Mouse (Mus musculus): ENCODE measurements around the gene Pitx2.

The Pitx2 gene

DNA sequence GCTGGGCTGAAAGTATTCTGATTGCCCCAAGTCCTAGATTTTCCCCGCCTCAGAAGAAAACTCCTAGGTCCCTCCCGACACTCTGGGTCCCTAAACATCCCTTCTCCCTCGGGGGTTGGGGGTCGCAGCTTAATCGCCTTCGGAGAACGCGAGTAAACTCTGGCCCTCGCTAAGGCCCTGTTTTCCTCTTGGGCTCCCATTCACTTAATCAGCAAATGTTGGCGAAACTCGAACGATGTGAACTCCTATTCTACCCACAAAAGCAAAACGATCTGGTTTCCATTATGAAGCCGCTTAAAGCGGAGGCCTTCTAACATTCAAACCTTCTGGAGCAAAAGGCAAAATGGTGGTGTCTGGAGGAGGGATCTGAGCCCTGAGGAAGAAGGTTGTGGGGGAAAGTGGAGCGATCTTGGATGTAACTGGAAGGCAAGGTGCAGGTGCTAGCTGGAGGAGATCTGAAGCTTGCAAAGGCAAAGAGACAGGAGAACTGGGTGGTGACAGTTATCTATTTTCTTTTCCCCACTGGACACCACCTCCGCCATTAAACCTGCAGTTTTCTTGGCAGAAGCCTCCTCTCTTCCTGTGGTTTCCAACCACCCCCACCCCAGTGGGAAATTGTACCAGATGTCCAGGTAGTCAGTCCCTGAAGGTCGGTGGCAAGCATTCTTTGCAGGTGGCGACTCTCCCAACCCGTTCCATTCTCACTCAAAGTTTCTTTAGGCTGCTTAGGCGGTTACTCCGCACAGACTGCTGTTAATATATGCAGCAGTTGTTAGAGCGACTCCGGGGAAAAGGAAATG, 7.8 kb downstream of the Pitx2 start:
- Histone ChIP-seq H3K36me3 (ENCODE audit: control insufficient read depth, insufficient read depth, low read length, poor library complexity, severe bottlenecking) (no peaks in the 10 kb centered on the region), H3K27me3 (ENCODE audit: control insufficient read depth, insufficient read depth, low read length, poor library complexity, severe bottlenecking) (peaks cover 6% of the 10 kb centered on the region)
- no peak for DNase-seq (ENCODE audit: low read depth, low spot score)

DNA sequence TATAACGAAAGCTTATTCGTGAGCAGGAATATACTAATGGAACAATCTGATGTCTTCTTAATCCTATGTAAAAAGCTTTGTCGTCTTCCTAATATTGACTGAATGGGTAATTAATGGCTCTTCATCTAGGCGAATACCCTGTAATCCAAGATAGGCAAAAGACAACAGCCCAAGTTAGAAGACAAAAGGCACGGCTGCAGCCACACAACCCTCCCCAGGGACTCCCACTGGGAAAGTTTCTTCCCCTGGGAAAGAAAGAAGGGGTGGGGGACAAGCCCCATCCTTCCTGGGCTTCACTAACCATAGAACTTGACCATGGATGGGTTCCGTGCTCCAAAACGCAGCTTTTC, 8.3 kb downstream of the Pitx2 start:
- H3K36me3 ChIP-seq (ENCODE audit: control insufficient read depth, insufficient read depth, low read length, poor library complexity, severe bottlenecking) = no peaks in the 10 kb centered on the region
- peaks cover 6% of the 10 kb centered on the region for H3K27me3 ChIP-seq (ENCODE audit: control insufficient read depth, insufficient read depth, low read length, poor library complexity, severe bottlenecking)
- no peak for DNase-seq (ENCODE audit: low read depth, low spot score)

GRCm38 (mm10) chr3:129208421-129208820, 8.7 kb downstream of the Pitx2 start:
- Histone ChIP-seq H3K36me3 (ENCODE audit: control insufficient read depth, insufficient read depth, low read length, poor library complexity, severe bottlenecking) (no peaks in the 10 kb centered on the region), H3K27me3 (ENCODE audit: control insufficient read depth, insufficient read depth, low read length, poor library complexity, severe bottlenecking) (peaks cover 6% of the 10 kb centered on the region)
- no peak for DNase-seq (ENCODE audit: low read depth, low spot score)

DNA sequence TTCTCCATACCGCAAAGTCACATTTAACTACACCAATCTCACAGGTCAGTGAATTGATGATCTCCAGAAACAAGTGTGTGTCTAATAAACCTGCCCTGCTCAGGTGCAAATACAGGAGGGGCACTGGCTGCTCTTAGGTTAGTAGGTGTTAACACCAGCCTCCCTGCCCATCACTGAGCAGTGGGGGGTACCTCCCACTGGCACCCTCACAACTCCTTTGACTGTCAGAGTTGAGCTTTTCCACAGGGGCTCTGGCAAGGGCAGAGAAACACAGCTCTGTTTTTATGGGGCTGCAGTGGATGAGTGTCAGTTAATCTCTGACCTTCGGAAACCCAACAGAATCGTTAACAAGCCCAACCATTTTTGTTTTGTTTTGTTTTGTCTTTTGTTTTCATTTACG, 9.6 kb downstream of the Pitx2 start:
- DNase-seq (ENCODE audit: low read depth, low spot score) = no peak
- Histone ChIP-seq H3K36me3 (ENCODE audit: control insufficient read depth, insufficient read depth, low read length, poor library complexity, severe bottlenecking) (no peaks in the 10 kb centered on the region), H3K27me3 (ENCODE audit: control insufficient read depth, insufficient read depth, low read length, poor library complexity, severe bottlenecking) (peaks cover 6% of the 10 kb centered on the region)

DNA sequence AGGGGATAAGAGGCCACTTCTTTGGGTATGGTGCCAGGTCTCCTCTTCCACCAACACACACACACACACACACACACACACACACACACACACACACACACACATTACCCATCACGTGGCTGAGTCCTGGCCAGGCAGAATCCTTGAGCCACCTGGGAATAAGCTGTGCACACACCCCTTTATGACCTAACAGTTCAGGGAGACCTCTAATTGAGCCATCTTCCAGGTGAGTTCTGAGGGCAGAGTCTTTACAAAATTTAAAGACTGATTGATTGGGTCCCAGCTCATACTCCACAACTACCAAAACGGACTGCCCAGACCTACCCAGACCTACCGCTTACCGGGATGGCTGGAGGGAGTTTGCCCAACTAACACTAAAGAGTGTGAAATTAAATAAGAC, 10.1 kb downstream of the Pitx2 start:
- Histone ChIP-seq H3K36me3 (ENCODE audit: control insufficient read depth, insufficient read depth, low read length, poor library complexity, severe bottlenecking) (no peaks in the 10 kb centered on the region), H3K27me3 (ENCODE audit: control insufficient read depth, insufficient read depth, low read length, poor library complexity, severe bottlenecking) (peaks cover 6% of the 10 kb centered on the region)
- DNase-seq (ENCODE audit: low read depth, low spot score) = no peak

DNA sequence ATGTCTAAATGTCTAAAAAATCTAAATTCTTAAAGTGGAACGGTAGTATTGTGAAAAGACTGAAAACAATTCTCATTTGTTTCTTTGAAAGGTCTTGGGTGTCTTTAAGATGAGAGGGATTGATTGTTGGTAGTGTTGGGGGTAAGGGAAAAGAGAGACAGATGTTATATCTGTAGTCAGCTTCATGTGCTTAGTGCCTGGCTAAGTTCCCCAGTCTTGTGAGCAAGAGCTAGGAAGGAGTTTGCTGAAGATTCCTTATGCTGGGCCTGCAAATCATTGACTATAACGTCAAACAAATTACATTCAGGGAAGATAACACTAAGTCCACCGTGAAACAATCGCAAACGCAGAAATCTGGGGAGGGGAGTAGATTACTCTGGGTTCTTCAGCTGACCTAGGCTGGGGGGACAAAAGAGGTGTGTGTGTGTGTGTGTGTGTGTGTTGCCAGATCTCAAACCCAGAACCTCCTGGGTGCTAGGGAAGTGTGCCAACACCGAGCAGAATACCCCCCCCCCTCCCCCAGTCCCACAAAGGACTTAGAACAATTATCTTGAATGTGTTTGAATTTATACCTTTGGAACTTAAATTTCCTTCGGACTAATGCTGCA, 12.5 kb downstream of the Pitx2 start:
- Histone ChIP-seq H3K27me3 (ENCODE audit: control insufficient read depth, insufficient read depth, low read length, poor library complexity, severe bottlenecking) (peaks cover 4% of the 10 kb centered on the region), H3K36me3 (ENCODE audit: control insufficient read depth, insufficient read depth, low read length, poor library complexity, severe bottlenecking) (no peaks in the 10 kb centered on the region)
- no peak for DNase-seq (ENCODE audit: low read depth, low spot score)

GRCm38 (mm10) chr3:129212807-129213206, 13.1 kb downstream of the Pitx2 start:
- DNase-seq (ENCODE audit: low read depth, low spot score) = no peak
- H3K27me3 ChIP-seq (ENCODE audit: control insufficient read depth, insufficient read depth, low read length, poor library complexity, severe bottlenecking) = peaks cover 7% of the 10 kb centered on the region
- H3K36me3 ChIP-seq (ENCODE audit: control insufficient read depth, insufficient read depth, low read length, poor library complexity, severe bottlenecking) = no peaks in the 10 kb centered on the region

GRCm38 (mm10) chr3:129213633-129214145, 14.0 kb downstream of the Pitx2 start:
- H3K36me3 ChIP-seq (ENCODE audit: control insufficient read depth, insufficient read depth, low read length, poor library complexity, severe bottlenecking) = no peaks in the 10 kb centered on the region
- DNase-seq (ENCODE audit: low read depth, low spot score) = peak; percentile 63

DNA sequence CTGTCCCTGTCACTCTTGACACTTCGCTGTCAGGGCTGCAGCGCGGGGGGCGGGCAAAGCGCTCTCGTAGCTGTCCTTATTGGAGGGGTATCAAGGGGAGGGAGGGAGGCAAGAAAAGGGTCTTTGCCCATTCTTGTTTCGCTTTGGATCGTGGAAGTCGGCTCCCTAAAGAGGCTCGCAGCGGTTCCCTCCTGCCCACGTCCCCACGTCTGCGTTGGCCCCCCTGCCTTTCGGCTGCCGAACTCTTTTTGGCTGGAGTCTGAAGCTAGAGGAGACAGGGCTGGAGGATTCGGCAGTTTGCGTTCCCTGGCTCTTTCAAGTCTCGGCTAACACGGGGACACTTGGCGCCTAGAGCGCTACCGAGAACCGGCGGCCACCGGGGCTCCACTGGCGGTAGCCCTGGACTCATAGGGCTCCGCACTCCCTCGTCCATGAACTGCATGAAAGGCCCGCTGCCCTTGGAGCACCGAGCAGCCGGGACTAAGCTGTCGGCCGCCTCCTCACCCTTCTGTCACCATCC, 14.5 kb downstream of the Pitx2 start:
- DNase-seq (ENCODE audit: low read depth, low spot score) = peak; percentile 16
- Histone ChIP-seq H3K36me3 (ENCODE audit: control insufficient read depth, insufficient read depth, low read length, poor library complexity, severe bottlenecking) (no peaks in the 10 kb centered on the region), H3K27me3 (ENCODE audit: control insufficient read depth, insufficient read depth, low read length, poor library complexity, severe bottlenecking) (peaks cover 8% of the 10 kb centered on the region)

More at GRCm38 (mm10) chr3:129213633-129214145, 14.0 kb downstream of the Pitx2 start:
- H3K27me3 ChIP-seq (ENCODE audit: control insufficient read depth, insufficient read depth, low read length, poor library complexity, severe bottlenecking) = peaks cover 6% of the 10 kb centered on the region

DNA sequence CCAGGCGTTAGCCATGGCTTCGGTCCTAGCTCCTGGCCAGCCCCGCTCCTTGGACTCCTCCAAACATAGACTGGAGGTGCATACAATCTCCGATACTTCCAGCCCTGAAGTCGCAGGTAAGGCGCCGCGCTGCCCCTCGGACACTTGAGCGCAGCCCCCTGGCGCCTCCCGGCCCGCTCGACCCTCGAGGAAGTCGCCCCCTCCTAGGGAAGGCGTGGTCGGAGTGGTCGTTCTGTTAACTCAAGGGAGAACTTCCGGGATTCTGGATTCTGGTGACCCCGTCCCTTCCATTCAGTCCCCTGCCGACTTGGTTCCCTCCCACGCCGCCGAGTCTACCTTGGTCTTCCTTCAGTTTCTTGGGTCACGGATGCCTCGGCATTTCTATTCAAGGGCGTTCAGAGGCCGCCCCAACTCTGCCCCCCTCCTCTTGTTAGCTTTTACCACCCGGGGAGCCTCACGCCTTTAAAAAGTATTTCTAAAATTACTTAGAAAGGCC, 15.0 kb downstream of the Pitx2 start:
- Histone ChIP-seq H3K27me3 (ENCODE audit: control insufficient read depth, insufficient read depth, low read length, poor library complexity, severe bottlenecking) (peaks cover 8% of the 10 kb centered on the region), H3K36me3 (ENCODE audit: control insufficient read depth, insufficient read depth, low read length, poor library complexity, severe bottlenecking) (no peaks in the 10 kb centered on the region)
- DNase-seq (ENCODE audit: low read depth, low spot score) = peak; percentile 11

- H3K36me3 ChIP-seq (ENCODE audit: control insufficient read depth, insufficient read depth, low read length, poor library complexity, severe bottlenecking) = no peaks in the 10 kb centered on the region
- no peak for DNase-seq (ENCODE audit: low read depth, low spot score)
- peaks cover 10% of the 10 kb centered on the region for H3K27me3 ChIP-seq (ENCODE audit: control insufficient read depth, insufficient read depth, low read length, poor library complexity, severe bottlenecking)
These were observed 15.6 kb downstream of the Pitx2 start for GRCm38 (mm10) chr3:129215241-129215750.

DNA sequence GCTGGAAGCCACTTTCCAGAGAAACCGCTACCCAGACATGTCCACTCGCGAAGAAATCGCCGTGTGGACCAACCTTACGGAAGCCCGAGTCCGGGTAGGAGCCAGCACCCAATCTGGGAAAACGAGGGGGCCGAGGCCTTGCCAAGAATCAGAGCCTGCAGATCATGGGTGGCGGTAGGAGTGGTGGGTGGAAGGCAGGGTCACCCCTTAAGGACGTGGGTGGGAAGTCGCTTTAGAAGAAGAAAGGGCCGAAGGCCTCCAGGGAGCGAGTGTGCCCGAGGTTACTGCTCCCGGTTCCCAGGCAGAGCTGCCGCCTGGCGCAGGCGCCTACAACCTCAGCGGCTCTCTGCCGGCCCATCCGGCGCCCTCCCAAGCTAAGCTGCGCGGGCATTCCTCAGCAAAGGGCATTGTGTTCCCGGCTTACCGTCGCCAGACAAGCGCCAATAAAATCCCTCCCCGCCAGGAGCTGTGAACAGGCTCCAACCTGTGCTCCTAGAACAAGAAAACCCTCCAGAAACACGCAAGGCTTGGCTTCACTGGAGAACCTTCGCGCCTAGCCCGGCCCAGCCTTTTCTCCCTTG, 16.2 kb downstream of the Pitx2 start:
- DNase-seq (ENCODE audit: low read depth, low spot score) = no peak
- Histone ChIP-seq H3K36me3 (ENCODE audit: control insufficient read depth, insufficient read depth, low read length, poor library complexity, severe bottlenecking) (no peaks in the 10 kb centered on the region), H3K27me3 (ENCODE audit: control insufficient read depth, insufficient read depth, low read length, poor library complexity, severe bottlenecking) (peaks cover 10% of the 10 kb centered on the region)

GRCm38 (mm10) chr3:129216491-129216890, 16.8 kb downstream of the Pitx2 start:
- no peaks in the 10 kb centered on the region for H3K36me3 ChIP-seq (ENCODE audit: control insufficient read depth, insufficient read depth, low read length, poor library complexity, severe bottlenecking)
- peaks cover 10% of the 10 kb centered on the region for H3K27me3 ChIP-seq (ENCODE audit: control insufficient read depth, insufficient read depth, low read length, poor library complexity, severe bottlenecking)
- DNase-seq (ENCODE audit: low read depth, low spot score) = no peak

DNA sequence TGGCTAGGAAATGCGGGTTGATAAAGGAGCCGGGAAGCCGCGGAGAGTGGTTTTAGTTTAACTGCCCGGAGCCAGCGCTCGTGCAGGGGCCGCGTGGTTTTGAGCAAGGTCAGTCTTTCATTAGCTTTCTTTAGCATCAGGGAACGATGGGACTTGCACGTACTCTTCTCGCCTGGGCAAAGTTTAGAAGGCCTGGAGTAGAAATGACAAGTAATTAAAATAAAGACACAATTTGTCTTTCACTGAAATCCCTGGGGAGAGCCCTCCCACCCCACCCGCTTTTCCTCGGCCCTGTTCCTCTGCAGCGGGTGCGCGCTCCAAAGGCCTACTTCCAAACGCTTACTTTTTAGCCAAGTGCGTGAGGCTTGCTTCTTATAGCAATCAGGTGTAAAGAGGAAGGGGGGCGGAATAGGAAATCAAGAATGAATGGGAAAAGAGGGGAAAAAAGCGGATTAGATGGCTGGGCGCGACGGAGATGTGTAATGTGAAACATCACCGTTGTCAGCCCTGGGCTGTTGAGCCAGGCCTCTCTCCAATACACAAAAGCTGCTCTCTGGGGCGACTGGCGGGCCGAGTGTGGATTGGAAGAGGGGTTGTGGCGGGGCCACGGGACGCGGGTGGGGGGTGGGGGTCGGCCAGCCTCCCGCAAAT, 17.4 kb downstream of the Pitx2 start:
- no peak for DNase-seq (ENCODE audit: low read depth, low spot score)
- H3K27me3 ChIP-seq (ENCODE audit: control insufficient read depth, insufficient read depth, low read length, poor library complexity, severe bottlenecking) = peaks cover 9% of the 10 kb centered on the region
- no peaks in the 10 kb centered on the region for H3K36me3 ChIP-seq (ENCODE audit: control insufficient read depth, insufficient read depth, low read length, poor library complexity, severe bottlenecking)

Data from splenic B cell, adult 2 months (primary cell).